9 mouse cellular contexts compared by ENCODE assay signal in genomic region chrX:136203257-136203656, GRCm38 (mm10). TPM values are rescaled to one million over a fixed set of nuclear protein-coding genes. Genes with fewer than 3 reads are reported as not detected.
DNase-seq lines count a peak whose midpoint lies in the region; ATAC-seq and TF ChIP-seq lines count a peak whose summit lies in the region.
"Had no signal": no experiment of that assay in that cellular context is flagged by ENCODE, and none has a peak within 500 bp of the region (broad histone marks: within the 10 kb centered on the region; RNA-seq: fewer than 3 reads in every experiment).

No protein-coding gene starts in this region.

- H3K27me3 ChIP-seq in kidney, adult 2 months (replicated peaks; ENCODE audit: control insufficient read depth, insufficient read depth, low read length) = no peaks in the 10 kb centered on the region
- peaks cover 39% of the 10 kb centered on the region for H3K27me3 ChIP-seq in embryonic facial prominence, embryonic 10.5 days (replicated peaks; ENCODE audit: low read depth, poor library complexity, severe bottlenecking)
- H3K27me3 ChIP-seq in hindbrain, embryonic 15.5 days = no peaks in the 10 kb centered on the region
- H3K27me3 ChIP-seq in midbrain, embryonic 15.5 days (replicated peaks) = 0 out of 2 replicates have a peak, but pooled peaks cover 3% of the 10 kb centered on the region

- H3K4me3 ChIP-seq in kidney, adult 2 months (ENCODE audit: insufficient read depth, low read depth, low read length) = peak overlapping the region; percentile 44
- peak overlapping the region; percentile 57 for H3K4me3 ChIP-seq in embryonic facial prominence, embryonic 10.5 days
- peak overlapping the region; percentile 51 for H3K4me3 ChIP-seq in hindbrain, embryonic 15.5 days
- H3K4me3 ChIP-seq in midbrain, embryonic 15.5 days = peak overlapping the region; percentile 53

- H3K27ac ChIP-seq in kidney, adult 2 months (ENCODE audit: insufficient read depth, low read depth, low read length) = no peak overlapping the region
- peak overlapping the region; percentile 44 for H3K27ac ChIP-seq in embryonic facial prominence, embryonic 10.5 days (replicated peaks)
- peak overlapping the region; percentile 78 for H3K27ac ChIP-seq in hindbrain, embryonic 15.5 days (replicated peaks)
- peak overlapping the region; percentile 79 for H3K27ac ChIP-seq in midbrain, embryonic 15.5 days
- H3K27ac ChIP-seq: macrophage had no signal

- no peak for TF ChIP-seq CTCF in kidney, adult 2 months (conservative IDR thresholded peaks at IDR 0.05; ENCODE audit: insufficient read depth, insufficient read length, low read depth, low read length)

- no peak for DNase-seq in kidney, adult 2 months
- DNase-seq in kidney, postnatal 14 days = no peak
- DNase-seq in embryonic facial prominence, embryonic 10.5 days (ENCODE audit: low spot score) = no peak
- DNase-seq in adrenal gland, postnatal 25 days = no peak
- DNase-seq in urinary bladder, postnatal 10 days (ENCODE audit: low spot score) = no peak
- no peak for DNase-seq in ovary, postnatal 10 days (ENCODE audit: low spot score)

- H3K9ac ChIP-seq in hindbrain, embryonic 15.5 days = peak overlapping the region; percentile 54
- H3K9ac ChIP-seq in midbrain, embryonic 15.5 days = peak overlapping the region; percentile 53

- H3K36me3 ChIP-seq in kidney, adult 2 months (ENCODE audit: control insufficient read depth, insufficient read depth, low read length) = no peaks in the 10 kb centered on the region
- no peaks in the 10 kb centered on the region for H3K36me3 ChIP-seq in embryonic facial prominence, embryonic 10.5 days (replicated peaks)
- H3K36me3 ChIP-seq in hindbrain, embryonic 15.5 days = no peaks in the 10 kb centered on the region
- no peaks in the 10 kb centered on the region for H3K36me3 ChIP-seq in midbrain, embryonic 15.5 days (replicated peaks)

- no peaks in the 10 kb centered on the region; the same call in 1 of the 2 replicates for H3K4me1 ChIP-seq in kidney, adult 2 months (ENCODE audit: control insufficient read depth, insufficient read depth, low read length)
- peaks cover 5% of the 10 kb centered on the region for H3K4me1 ChIP-seq in embryonic facial prominence, embryonic 10.5 days
- H3K4me1 ChIP-seq in hindbrain, embryonic 15.5 days (replicated peaks) = no peaks in the 10 kb centered on the region
- H3K4me1 ChIP-seq in midbrain, embryonic 15.5 days = peaks cover 9% of the 10 kb centered on the region; the same call in 1 of the 2 replicates

- no peaks in the 10 kb centered on the region for H3K9me3 ChIP-seq in embryonic facial prominence, embryonic 10.5 days
- no peaks in the 10 kb centered on the region for H3K9me3 ChIP-seq in hindbrain, embryonic 15.5 days
- H3K9me3 ChIP-seq in midbrain, embryonic 15.5 days = no peaks in the 10 kb centered on the region

- ATAC-seq in hindbrain, embryonic 15.5 days (ENCODE audit: low FRiP score, low read depth) = no peak; the same call in 1 of the 2 replicates
- ATAC-seq in midbrain, embryonic 15.5 days (replicated peaks) = peak; percentile 71

- WGBS in kidney, adult 2 months = 5% methylated on average over 7 of the region's 7 CpGs
- WGBS in embryonic facial prominence, embryonic 10.5 days = 15% methylated on average over 7 of the region's 7 CpGs
- WGBS in hindbrain, embryonic 15.5 days = 31% methylated on average over 7 of the region's 7 CpGs
- WGBS in midbrain, embryonic 15.5 days = 21% methylated on average over 7 of the region's 7 CpGs

- peak overlapping the region; percentile 54 for H3K4me2 ChIP-seq in hindbrain, embryonic 15.5 days
- peak overlapping the region; percentile 50 for H3K4me2 ChIP-seq in midbrain, embryonic 15.5 days

- no peak for TF ChIP-seq POLR2A in kidney, adult 2 months (IDR thresholded peaks at IDR 0.05; ENCODE audit: low read depth, low read length)

RNA-seq across cellular contexts. Expression of gene Tceal5, which starts 0.4 kb away (rescaled TPM):
- 0.20 and 0.39 TPM in 2 replicates for polyA plus RNA-seq in kidney, adult 2 months (2012; rRNA removed)
- 4.8 and 5.6 TPM in 2 replicates for polyA plus RNA-seq in embryonic facial prominence, embryonic 10.5 days (2016; fragmentation: Nextera tagmentation; extraction: Ambion mirVana)
- polyA plus RNA-seq in hindbrain, embryonic 15.5 days (2015; fragmentation: Nextera tagmentation; extraction: Ambion mirVana) = 35.3 and 37.8 TPM in 2 replicates
- 33.3 TPM in 2 replicates for polyA plus RNA-seq in midbrain, embryonic 15.5 days (2015; fragmentation: Nextera tagmentation; extraction: Ambion mirVana)
- 2.1 and 4.1 TPM in 2 replicates for total RNA-seq in adrenal gland, postnatal 25 days (2021)

RNA-seq across cellular contexts. Expression of gene Tceal7, which starts 11.3 kb away (rescaled TPM):
- polyA plus RNA-seq in kidney, adult 2 months (2012; rRNA removed) = not detected in 2 replicates
- 0.58 and 0.82 TPM in 2 replicates for polyA plus RNA-seq in embryonic facial prominence, embryonic 10.5 days (2016; fragmentation: Nextera tagmentation; extraction: Ambion mirVana)
- 2.7 and 4.1 TPM in 2 replicates for polyA plus RNA-seq in hindbrain, embryonic 15.5 days (2015; fragmentation: Nextera tagmentation; extraction: Ambion mirVana)
- 2.7 and 3.2 TPM in 2 replicates for polyA plus RNA-seq in midbrain, embryonic 15.5 days (2015; fragmentation: Nextera tagmentation; extraction: Ambion mirVana)
- not detected in 2 replicates for total RNA-seq in adrenal gland, postnatal 25 days (2021)

RNA-seq across cellular contexts. Expression of gene Bex1, which starts 12.1 kb away (rescaled TPM):
- 4.4 and 6.3 TPM in 2 replicates for polyA plus RNA-seq in kidney, adult 2 months (2012; rRNA removed)
- polyA plus RNA-seq in embryonic facial prominence, embryonic 10.5 days (2016; fragmentation: Nextera tagmentation; extraction: Ambion mirVana) = 135 and 145 TPM in 2 replicates
- polyA plus RNA-seq in hindbrain, embryonic 15.5 days (2015; fragmentation: Nextera tagmentation; extraction: Ambion mirVana) = 259 and 270 TPM in 2 replicates
- polyA plus RNA-seq in midbrain, embryonic 15.5 days (2015; fragmentation: Nextera tagmentation; extraction: Ambion mirVana) = 272 and 277 TPM in 2 replicates
- 12.5 and 12.7 TPM in 2 replicates for total RNA-seq in adrenal gland, postnatal 25 days (2021)

RNA-seq across cellular contexts. Expression of gene Tceal8, which starts 31.1 kb away (rescaled TPM):
- polyA plus RNA-seq in kidney, adult 2 months (2012; rRNA removed) = 10.7 and 20.3 TPM in 2 replicates
- polyA plus RNA-seq in embryonic facial prominence, embryonic 10.5 days (2016; fragmentation: Nextera tagmentation; extraction: Ambion mirVana) = 209 and 213 TPM in 2 replicates
- polyA plus RNA-seq in hindbrain, embryonic 15.5 days (2015; fragmentation: Nextera tagmentation; extraction: Ambion mirVana) = 119 and 125 TPM in 2 replicates
- polyA plus RNA-seq in midbrain, embryonic 15.5 days (2015; fragmentation: Nextera tagmentation; extraction: Ambion mirVana) = 112 and 114 TPM in 2 replicates
- 44.4 and 51.1 TPM in 2 replicates for total RNA-seq in adrenal gland, postnatal 25 days (2021)

RNA-seq across cellular contexts. Expression of gene Tceal9, which starts 41.6 kb away (rescaled TPM):
- polyA plus RNA-seq in kidney, adult 2 months (2012; rRNA removed) = 11.9 and 25.6 TPM in 2 replicates
- 471 and 531 TPM in 2 replicates for polyA plus RNA-seq in embryonic facial prominence, embryonic 10.5 days (2016; fragmentation: Nextera tagmentation; extraction: Ambion mirVana)
- polyA plus RNA-seq in hindbrain, embryonic 15.5 days (2015; fragmentation: Nextera tagmentation; extraction: Ambion mirVana) = 236 and 251 TPM in 2 replicates
- polyA plus RNA-seq in midbrain, embryonic 15.5 days (2015; fragmentation: Nextera tagmentation; extraction: Ambion mirVana) = 248 and 258 TPM in 2 replicates
- total RNA-seq in adrenal gland, postnatal 25 days (2021) = 363 and 423 TPM in 2 replicates

Comparison
In these comparisons a context has a peak if more than half of its experiments do, and no peak if none do; other contexts are left out.
1. RNA of gene Bex1, which starts 12.1 kb away (polyA plus RNA-seq): 272 to 277 TPM in midbrain, embryonic 15.5 days, 259 to 270 TPM in hindbrain, embryonic 15.5 days and 135 to 145 TPM in embryonic facial prominence, embryonic 10.5 days; 4.4 to 6.3 TPM in kidney, adult 2 months; every median in the first group is over 10 times any median in the second.
2. Peak in every context shown above with its lines, with median percentiles within 50 percentile points of each other: H3K4me3 ChIP-seq.